Mouse (Mus musculus) bone marrow macrophage, adult 2 months (primary cell): ENCODE results near the gene Cyb5r1.

Source experiments
- CTCF ChIP-seq: IDR thresholded peaks from 2 replicates; pipeline ENCODE4 v1.5.1; 2012; ENCODE audit warnings: low read depth, mild to moderate bottlenecking, low read length, moderate library complexity
- POLR2A ChIP-seq: IDR thresholded peaks from 2 replicates; pipeline ENCODE4 v1.6.1; 2012; ENCODE audit warnings: mild to moderate bottlenecking, low read depth, low read length, borderline replicate concordance

DNA sequence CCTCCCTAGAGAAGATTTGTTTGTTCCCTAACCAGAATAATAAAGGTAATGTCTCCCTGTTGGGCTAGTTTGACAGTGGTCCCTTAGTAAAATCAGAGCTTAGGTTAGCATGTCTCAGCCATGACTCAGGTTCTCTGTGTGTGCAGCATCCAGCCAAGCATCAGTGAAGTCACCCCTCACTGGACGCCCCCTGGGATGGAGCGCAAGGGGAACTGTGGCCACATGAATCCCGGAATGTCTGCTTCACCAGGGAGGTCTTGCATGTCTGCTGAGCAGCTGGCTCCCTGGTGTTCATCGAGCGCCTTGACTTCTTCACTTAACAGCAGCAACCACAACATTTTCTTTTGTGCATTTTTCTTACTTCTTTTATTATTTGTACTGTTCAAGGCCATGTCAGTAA is 11.5 kb upstream of the Cyb5r1 start:
- TF ChIP-seq POLR2A, result no peak
- no peak for TF ChIP-seq CTCF
